Mouse (Mus musculus) liver, adult 2 months (tissue): ENCODE results near the gene Nes.

ENCODE experiments used
- CTCF ChIP-seq: fragments of 200-500 bp; IDR thresholded peaks from 2 replicates; pipeline ENCODE4 v1.5.1; 2011; ENCODE audit warnings: low read depth, low read length, control low read depth
- POLR2A ChIP-seq: fragments of 200-500 bp; IDR thresholded peaks from 2 replicates; pipeline ENCODE4 v1.6.1; 2011; ENCODE audit warnings: low read length, control low read depth; ENCODE audit not compliant: insufficient read depth; ENCODE audit errors: extremely low read depth

- TF ChIP-seq CTCF = peak; percentile 98
- no peak for TF ChIP-seq POLR2A
Observed at GRCm38 (mm10) chr3:87960586-87961191, 10.2 kb upstream of the Nes start.
